Mouse (Mus musculus): ENCODE results near the gene Hist2h2ab. TPM values are rescaled to one million over a fixed set of nuclear protein-coding genes. Genes with fewer than 3 reads are reported as not detected.

Hist2h2ab gene
- 10 to 100 TPM; 20.9 to 23.1 TPM for total RNA-seq (2023)

GRCm38 (mm10) chr3:96219661-96220130 lies at the start of gene Hist2h2ab, which contains the start of gene Bola1:
Hist2h2ab (plus strand) TSS chr3:96219865.
Bola1 (minus strand) TSS chr3:96219709.

DNA sequence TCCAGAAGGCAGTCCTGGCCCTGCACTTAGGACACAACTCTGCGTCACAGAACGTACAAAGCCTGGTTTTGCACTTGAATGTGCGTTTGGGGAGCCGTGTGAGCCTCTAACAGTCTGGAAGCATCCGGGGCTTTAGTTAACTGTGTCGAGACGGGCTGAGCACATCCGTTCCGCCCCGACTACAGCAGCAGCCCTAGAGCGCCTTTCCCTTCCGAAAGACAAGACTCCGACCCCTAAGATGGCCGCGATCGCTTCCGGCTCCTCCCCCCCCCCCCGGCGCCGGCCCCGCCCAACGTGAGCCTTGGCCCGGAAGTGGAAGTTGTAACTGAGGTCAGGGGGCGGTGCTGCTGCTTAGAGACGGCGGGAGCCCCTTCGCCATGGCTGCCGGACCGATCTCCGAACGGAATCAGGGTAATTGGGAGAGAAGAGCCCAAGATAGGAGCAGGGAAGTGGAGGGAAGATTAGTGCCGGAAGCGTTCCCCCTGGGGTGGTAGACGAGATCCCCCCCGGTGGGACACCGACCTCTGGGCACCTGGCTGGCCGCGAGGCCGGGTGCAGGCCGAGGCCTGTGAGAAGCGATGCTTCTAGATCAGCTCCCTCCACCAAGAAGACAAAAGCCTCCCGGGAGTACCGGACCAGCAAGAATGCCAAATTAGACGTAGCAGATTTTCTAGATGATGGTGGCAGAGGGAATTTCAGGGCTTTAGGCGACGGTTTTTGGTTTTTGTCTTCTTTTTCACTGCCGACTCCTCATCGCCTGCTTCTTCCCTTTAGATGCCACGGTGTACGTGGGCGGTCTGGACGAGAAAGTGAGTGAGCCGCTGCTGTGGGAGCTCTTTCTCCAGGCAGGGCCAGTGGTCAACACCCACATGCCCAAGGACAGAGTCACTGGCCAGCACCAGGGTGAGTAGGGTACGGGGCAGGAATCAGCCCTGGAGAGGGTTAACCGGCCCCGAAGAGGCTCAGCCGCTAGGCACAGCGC lies 47.2 kb upstream of the Hist2h2ab start, which contains the start of gene Sf3b4:
Sf3b4 (plus strand) TSS at position 136 of the 982 bp plus-strand sequence.

GRCm38 (mm10) chr3:96180727-96181477 lies 38.8 kb upstream of the Hist2h2ab start, which contains the start of gene Sv2a:
Sv2a (plus strand) TSS chr3:96181151.

DNA sequence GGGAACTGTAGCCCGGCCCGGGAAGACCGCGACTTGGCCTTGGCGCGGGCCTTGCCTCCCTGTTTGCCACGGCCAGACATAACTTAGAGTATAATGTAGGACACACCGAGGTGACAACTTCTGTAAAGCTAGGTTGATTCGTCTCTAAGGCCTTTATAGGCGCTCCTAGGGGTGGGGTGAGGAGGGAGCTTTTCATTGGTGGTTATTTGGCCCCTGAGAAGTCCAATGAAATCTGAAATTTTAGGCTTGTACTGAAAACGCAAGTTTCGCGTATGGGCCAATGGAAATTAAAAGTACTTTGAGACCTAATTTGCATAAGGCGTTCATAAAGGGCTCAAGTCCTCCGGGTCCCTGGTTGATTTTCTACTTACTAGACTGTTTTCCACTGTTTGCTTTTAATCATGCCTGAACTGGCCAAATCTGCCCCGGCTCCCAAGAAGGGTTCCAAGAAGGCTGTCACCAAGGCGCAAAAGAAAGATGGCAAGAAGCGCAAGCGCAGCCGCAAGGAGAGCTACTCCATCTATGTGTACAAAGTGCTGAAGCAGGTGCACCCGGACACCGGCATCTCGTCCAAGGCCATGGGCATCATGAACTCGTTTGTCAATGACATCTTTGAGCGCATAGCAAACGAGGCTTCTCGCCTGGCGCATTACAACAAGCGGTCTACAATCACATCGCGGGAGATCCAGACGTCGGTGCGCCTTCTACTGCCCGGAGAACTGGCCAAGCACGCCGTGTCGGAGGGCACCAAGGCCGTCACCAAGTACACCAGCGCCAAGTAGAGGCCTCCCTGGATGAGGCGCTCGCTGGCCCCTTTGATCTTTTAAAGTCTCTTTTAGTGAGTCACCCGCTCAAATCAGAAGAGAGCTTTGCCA lies 1.3 kb downstream of the Hist2h2ab start, which contains the start of the genes Hist2h2ac and Hist2h2be:
Hist2h2ac (minus strand) TSS at position 116 of the 875 bp plus-strand sequence.
Hist2h2be (plus strand) TSS at position 355 of the 875 bp plus-strand sequence.

GRCm38 (mm10) chr3:96238954-96239793 lies 19.5 kb downstream of the Hist2h2ab start, which contains the start of gene Hist2h3c2:
Hist2h3c2 (minus strand) TSS chr3:96239127.

DNA sequence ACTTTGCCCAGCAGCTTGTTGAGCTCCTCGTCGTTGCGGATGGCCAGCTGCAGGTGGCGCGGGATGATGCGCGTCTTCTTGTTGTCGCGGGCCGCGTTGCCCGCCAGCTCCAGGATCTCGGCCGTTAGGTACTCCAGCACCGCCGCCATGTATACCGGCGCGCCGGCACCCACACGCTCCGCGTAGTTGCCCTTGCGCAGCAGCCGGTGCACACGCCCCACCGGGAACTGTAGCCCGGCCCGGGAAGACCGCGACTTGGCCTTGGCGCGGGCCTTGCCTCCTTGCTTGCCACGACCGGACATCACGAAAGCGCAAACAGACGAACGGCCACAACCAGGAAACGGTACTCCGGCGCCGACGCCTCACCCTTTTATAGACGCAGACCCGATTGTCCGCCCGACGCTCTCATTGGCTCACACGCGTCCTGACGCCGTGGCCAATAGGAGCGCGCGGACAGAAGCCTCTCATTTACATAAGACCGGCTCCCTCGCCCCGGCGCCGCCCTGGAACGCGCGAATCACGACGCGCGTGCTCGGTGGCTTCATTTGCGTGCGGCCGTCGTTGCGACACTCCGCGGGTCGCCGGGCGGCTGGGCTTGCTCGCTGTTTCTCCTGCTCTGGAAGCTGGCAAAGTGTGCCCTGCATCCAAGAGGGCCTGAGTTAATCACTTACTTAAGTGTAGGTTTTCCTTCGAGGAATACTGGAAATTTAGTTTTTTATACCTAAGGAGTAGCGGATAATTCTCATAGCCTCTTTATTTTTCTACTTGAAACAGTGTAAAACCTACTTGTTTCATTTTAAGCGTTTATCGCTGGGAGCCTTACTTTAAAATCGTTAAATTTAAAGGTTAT lies 20.5 kb downstream of the Hist2h2ab start, which contains the start of gene Hist2h2aa2:
Hist2h2aa2 (minus strand) TSS at position 328 of the 850 bp plus-strand sequence.

DNA sequence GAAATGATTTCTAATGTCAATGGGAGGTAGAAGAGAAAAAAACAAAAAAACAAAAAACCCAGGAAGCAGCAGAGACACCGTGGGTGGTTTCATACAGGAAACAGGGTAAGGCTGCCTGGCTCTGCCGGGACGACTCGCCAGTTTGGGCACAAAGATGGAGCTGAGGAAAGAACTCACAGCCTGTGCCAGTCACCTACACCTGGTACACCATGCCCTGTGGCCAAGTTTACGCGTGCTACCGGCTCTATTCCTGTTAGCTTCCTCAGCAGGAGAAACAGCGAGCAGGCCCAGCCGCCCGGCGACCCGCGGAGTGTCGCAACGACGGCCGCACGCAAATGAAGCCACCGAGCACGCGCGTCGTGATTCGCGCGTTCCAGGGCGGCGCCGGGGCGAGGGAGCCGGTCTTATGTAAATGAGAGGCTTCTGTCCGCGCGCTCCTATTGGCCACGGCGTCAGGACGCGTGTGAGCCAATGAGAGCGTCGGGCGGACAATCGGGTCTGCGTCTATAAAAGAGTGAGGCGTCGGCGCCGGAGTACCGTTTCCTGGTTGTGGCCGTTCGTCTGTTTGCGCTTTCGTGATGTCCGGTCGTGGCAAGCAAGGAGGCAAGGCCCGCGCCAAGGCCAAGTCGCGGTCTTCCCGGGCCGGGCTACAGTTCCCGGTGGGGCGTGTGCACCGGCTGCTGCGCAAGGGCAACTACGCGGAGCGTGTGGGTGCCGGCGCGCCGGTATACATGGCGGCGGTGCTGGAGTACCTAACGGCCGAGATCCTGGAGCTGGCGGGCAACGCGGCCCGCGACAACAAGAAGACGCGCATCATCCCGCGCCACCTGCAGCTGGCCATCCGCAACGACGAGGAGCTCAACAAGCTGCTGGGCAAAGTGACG lies 25.6 kb downstream of the Hist2h2ab start, which contains the start of gene Hist2h2aa1:
Hist2h2aa1 (plus strand) TSS at position 495 of the 884 bp plus-strand sequence.

DNA sequence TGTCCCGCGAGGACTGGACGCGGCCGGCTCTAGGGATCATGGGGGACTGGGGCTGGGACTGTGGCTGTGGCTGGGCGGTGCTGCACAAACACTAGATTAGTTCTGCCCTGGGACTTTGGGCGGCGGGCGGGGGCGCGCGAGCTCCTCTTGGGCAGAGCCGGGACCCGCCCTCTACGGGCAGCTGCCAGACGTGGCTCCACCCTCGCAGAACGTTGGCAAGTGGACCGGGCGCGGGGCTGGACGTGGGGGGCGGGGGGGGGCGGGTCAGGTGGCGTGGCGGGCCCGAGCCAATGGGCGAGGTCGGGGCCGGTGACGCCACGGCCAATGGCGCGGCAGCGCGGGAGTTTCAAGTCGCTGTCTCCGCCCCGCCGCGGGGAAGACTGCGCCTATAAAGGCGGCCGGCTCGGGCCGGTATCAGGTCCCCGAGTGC lies 26.8 kb downstream of the Hist2h2ab start, which contains the start of gene Hist2h3c1:
Hist2h3c1 (plus strand) TSS at position 259 of the 430 bp plus-strand sequence.

GRCm38 (mm10) chr3:96262979-96263550 lies 43.4 kb downstream of the Hist2h2ab start, which contains the start of gene Hist2h4:
Hist2h4 (minus strand) TSS chr3:96263311.

GRCm38 (mm10) chr3:96268051-96268775 lies 48.5 kb downstream of the Hist2h2ab start, which contains the start of gene Hist2h3b:
Hist2h3b (plus strand) TSS chr3:96268654.

Other genes with a start within 250 kb of the Hist2h2ab start
- 10 to 100 TPM; 51.4 to 57.8 TPM for gene Plekho1, start 223.9 kb upstream of the Hist2h2ab start, total RNA-seq (2023)
- 10 to 100 TPM; 13.5 to 17.9 TPM for gene Vps45, start 161.4 kb upstream of the Hist2h2ab start, total RNA-seq (2023)
- gene Otud7b, start 115.3 kb upstream of the Hist2h2ab start, total RNA-seq (2023) = 10 to 100 TPM; 15.9 to 17.8 TPM
- not detected for gene Mtmr11, start 57.9 kb upstream of the Hist2h2ab start, total RNA-seq (2023)
- 10 to 100 TPM; 39.0 to 40.5 TPM for gene Sf3b4, start 47.5 kb upstream of the Hist2h2ab start, total RNA-seq (2023)
- under 1 TPM; 0.42 to 0.75 TPM for gene Sv2a, start 38.7 kb upstream of the Hist2h2ab start, total RNA-seq (2023)
- 10 to 100 TPM in 1 of 2 experiments, 1 to 10 TPM in 1; 5.7 to 11.1 TPM for gene Bola1, start 156 bp upstream of the Hist2h2ab start, total RNA-seq (2023)
- gene Hist2h2ac, start 1.0 kb downstream of the Hist2h2ab start, total RNA-seq (2023) = 100 to 1,000 TPM; 424 to 490 TPM
- 1 to 10 TPM; 3.7 to 6.5 TPM for gene Hist2h2be, start 1.3 kb downstream of the Hist2h2ab start, total RNA-seq (2023)
- gene Hist2h3c2, start 19.3 kb downstream of the Hist2h2ab start, total RNA-seq (2023) = 100 to 1,000 TPM; 496 to 503 TPM
- gene Hist2h2aa2, start 20.4 kb downstream of the Hist2h2ab start, total RNA-seq (2023) = 1,000 to 10,000 TPM; 3,196 to 3,522 TPM
- gene Hist2h2aa1, start 25.6 kb downstream of the Hist2h2ab start, total RNA-seq (2023) = 10 to 100 TPM in 1 of 2 experiments, 1 to 10 TPM in 1; 6.3 to 13.0 TPM
- gene Hist2h3c1, start 26.8 kb downstream of the Hist2h2ab start, total RNA-seq (2023) = not detected
- 100 to 1,000 TPM; 251 to 296 TPM for gene Hist2h4, start 43.4 kb downstream of the Hist2h2ab start, total RNA-seq (2023)
- 1,000 to 10,000 TPM; 2,401 to 2,465 TPM for gene Hist2h3b, start 48.8 kb downstream of the Hist2h2ab start, total RNA-seq (2023)
- gene Hist2h2bb, start 49.9 kb downstream of the Hist2h2ab start, total RNA-seq (2023) = 1,000 to 10,000 TPM; 1,933 to 2,040 TPM
- gene Fcgr1, start 74.1 kb downstream of the Hist2h2ab start, total RNA-seq (2023) = 1 to 10 TPM; 3.4 to 4.2 TPM
- gene BC107364, start 232.4 kb downstream of the Hist2h2ab start, total RNA-seq (2023) = not detected

All from neutrophil, adult 83 days (primary cell).